Mouse (Mus musculus) forebrain, postnatal 0 days (tissue): ENCODE measurements around the gene Tbc1d30. TPM values are rescaled to one million over a fixed set of nuclear protein-coding genes. Genes with fewer than 3 reads are reported as not detected.

Experiments
- ATAC-seq: fragments of 200-750 bp; cut with Nextera tagmentation; 2 replicates; pipeline ENCODE4 v1.8.0; 2017; ENCODE audit warnings: mild to moderate bottlenecking, moderate library complexity
- DNase-seq: peaks from one replicate; pipeline ENCODE4 v3.0.0-alpha.2; 2015
- H3K27ac ChIP-seq: fragments of 300-500 bp; sonication (generic); 2 replicates; pipeline ENCODE4 v1.5.1; 2014; ENCODE audit warnings: low read depth, mild to moderate bottlenecking, antibody characterized with exemption, low read length, moderate library complexity, mixed read lengths
- H3K27me3 ChIP-seq: fragments of 300-500 bp; sonication (generic); 2 replicates; pipeline ENCODE4 v1.6.1; 2014; ENCODE audit warnings: mild to moderate bottlenecking, low read length, mixed read lengths; ENCODE audit not compliant: insufficient read depth
- H3K36me3 ChIP-seq: fragments of 300-500 bp; sonication (generic); 2 replicates; pipeline ENCODE4 v1.6.1; 2014; ENCODE audit warnings: mild to moderate bottlenecking, moderate library complexity; ENCODE audit not compliant: insufficient read depth
- H3K4me1 ChIP-seq: fragments of 300-500 bp; sonication (generic); 2 replicates; pipeline ENCODE4 v1.6.1; 2014; ENCODE audit warnings: antibody characterized with exemption; ENCODE audit not compliant: insufficient read depth
- H3K4me2 ChIP-seq: fragments of 300-500 bp; sonication (generic); 2 replicates; pipeline ENCODE4 v1.6.1; 2014; ENCODE audit warnings: low read depth, mild to moderate bottlenecking, moderate library complexity
- H3K4me3 ChIP-seq: fragments of 300-500 bp; sonication (generic); 2 replicates; pipeline ENCODE4 v1.5.1; 2014; ENCODE audit warnings: low read depth, low read length, mixed read lengths
- H3K9ac ChIP-seq: fragments of 300-500 bp; sonication (generic); 2 replicates; pipeline ENCODE4 v1.6.1; 2014; ENCODE audit warnings: mild to moderate bottlenecking
- H3K9me3 ChIP-seq: fragments of 300-500 bp; sonication (generic); 2 replicates; pipeline ENCODE4 v1.6.1; 2016; ENCODE audit warnings: low read length
- CTCF ChIP-seq: sonication (generic); IDR thresholded peaks from 2 replicates; pipeline ENCODE4 v1.5.1; 2016; ENCODE audit warnings: antibody characterized with exemption, control low read depth, low read depth
- WGBS: fragments of 180-500 bp; shearing (Covaris S2); extraction: QIAGEN DNeasy Blood & Tissue Kit; methylation state at CpG from one replicate; pipeline ENCODE4 v1.1.7; 2014; 5-methylcytosine and 5-hydroxymethylcytosine counted together
- polyA plus RNA-seq: library from polyadenylated mRNA; unstranded; fragments of >200 nt; fragmentation: Nextera tagmentation; extraction: Ambion mirVana; gene quantifications from 2 replicates; pipeline ENCODE4 v1.2.1, GENCODE M21; 2015
- total RNA-seq: library from RNA; depleted of rRNA; stranded (reverse); fragments of >200 nt; gene quantifications from 2 replicates; pipeline ENCODE4 v1.2.3, GENCODE M21; 2014

Tbc1d30 gene
- total and polyA plus RNA-seq, 2 experiments from 2014 or later = 7.5 to 36.0 TPM

DNA sequence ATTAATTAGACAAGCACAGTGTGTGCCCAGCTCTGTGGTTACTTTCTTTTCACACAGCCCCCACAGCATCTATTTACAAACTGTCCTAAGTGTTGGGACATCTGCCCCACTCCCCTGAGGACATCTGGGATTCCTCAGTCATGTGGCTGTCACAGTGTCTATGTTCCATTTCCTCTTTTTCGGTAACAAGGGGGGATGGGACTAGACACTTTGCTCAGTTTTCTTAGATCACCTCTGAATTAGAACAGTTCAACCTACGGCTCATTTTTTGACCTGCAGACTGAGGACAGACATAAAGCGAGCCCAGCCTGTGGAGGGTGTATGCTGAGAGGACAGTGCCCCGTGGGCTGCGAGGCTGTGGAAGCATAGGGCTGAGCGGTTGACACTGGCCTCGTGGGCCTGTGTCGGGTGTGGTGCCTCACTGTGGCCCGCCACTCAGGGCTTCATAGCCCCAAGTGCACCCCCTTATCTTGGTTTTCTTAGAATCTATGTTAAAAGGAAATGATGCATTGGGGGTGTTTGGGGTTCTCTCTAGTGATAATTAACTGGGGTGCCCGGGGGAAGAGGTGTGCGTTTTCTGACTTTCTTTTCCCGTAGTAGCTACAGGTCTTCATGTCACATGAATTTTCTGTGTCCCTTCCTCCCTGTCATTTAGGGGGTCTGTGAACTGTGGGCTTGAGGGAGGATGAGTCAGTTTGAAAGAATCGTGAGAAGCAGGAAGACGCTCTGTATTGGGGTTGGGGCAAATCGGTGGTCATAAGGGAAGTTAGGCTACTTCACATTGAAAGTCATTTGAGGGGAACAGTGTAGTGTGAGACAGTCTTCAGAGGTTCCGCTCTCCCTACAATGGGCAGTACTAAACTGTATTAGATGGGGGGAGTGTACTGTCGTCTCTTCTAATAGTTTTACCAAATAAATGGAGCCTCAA is 23.9 kb upstream of the Tbc1d30 start:
- Histone ChIP-seq H3K27ac (no peak overlapping the region), H3K4me2 (no peak overlapping the region), H3K4me3 (no peak overlapping the region), H3K36me3 (peaks cover 81% of the 10 kb centered on the region), H3K9me3 (no peaks in the 10 kb centered on the region), H3K4me1 (no peaks in the 10 kb centered on the region), H3K27me3 (no peaks in the 10 kb centered on the region), H3K9ac (no peak overlapping the region)
- ATAC-seq (no peak), DNase-seq (no peak)
- WGBS = 91% methylated on average over 17 of the region's 17 CpGs
- TF ChIP-seq CTCF = no peak

DNA sequence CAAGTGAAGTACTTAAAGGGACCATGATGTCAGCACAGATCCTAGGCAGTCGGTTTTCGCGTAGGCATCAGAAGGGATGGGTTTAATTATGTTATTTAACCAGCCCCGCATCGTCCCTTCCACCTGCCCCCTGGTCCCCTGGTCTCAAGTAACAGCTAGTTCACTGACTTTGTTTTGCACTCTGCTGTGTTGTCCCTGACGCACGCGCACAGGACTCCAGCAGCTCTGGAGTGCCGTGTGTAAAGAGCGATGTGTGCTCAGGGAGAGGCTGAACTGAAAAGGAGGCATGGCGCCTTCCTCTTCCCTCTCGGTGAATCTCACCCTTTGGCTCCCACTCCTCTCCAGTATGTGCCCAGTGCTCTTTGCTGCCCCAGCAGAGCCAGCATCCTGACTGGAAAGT is 22.9 kb upstream of the Tbc1d30 start:
- Histone ChIP-seq H3K4me3 (no peak overlapping the region), H3K36me3 (peaks cover 73% of the 10 kb centered on the region), H3K27me3 (no peaks in the 10 kb centered on the region), H3K4me1 (no peaks in the 10 kb centered on the region), H3K27ac (no peak overlapping the region), H3K9ac (no peak overlapping the region), H3K9me3 (no peaks in the 10 kb centered on the region), H3K4me2 (no peak overlapping the region)
- DNase-seq (no peak), ATAC-seq (no peak)
- no peak for TF ChIP-seq CTCF
- 76% methylated on average over 12 of the region's 12 CpGs for WGBS

DNA sequence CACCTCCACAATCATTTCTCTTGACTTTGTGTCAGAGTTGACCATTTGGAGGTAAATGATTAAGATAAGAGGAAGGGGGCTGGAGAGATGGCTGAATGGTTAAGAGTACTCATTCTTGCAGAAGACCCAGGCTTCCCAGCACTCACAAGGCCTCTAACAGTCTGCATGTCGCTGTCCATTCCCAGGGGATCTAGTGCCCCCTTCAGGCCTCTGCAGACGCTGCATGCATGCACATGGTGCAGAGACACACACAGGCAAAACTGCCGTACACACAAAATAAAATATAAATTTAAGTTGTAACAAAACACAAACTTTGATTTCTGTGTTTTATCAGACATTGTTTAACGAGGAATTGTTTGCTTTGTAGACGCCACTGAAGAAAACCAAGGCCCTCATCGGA is 19.7 kb upstream of the Tbc1d30 start:
- H3K4me1 ChIP-seq = peaks cover 5% of the 10 kb centered on the region; the same call in 1 of the 2 replicates
- no peak overlapping the region for H3K4me3 ChIP-seq
- ATAC-seq (no peak), DNase-seq (no peak)
- H3K4me2 ChIP-seq = no peak overlapping the region
- H3K27me3 ChIP-seq = no peaks in the 10 kb centered on the region
- H3K36me3 ChIP-seq = peaks cover 42% of the 10 kb centered on the region
- no peak overlapping the region for H3K9ac ChIP-seq
- no peak overlapping the region for H3K27ac ChIP-seq
- WGBS = 98% methylated on average over 6 of the region's 6 CpGs
- TF ChIP-seq CTCF = peak; percentile 34; the same call in 1 of the 2 replicates
- no peaks in the 10 kb centered on the region for H3K9me3 ChIP-seq

DNA sequence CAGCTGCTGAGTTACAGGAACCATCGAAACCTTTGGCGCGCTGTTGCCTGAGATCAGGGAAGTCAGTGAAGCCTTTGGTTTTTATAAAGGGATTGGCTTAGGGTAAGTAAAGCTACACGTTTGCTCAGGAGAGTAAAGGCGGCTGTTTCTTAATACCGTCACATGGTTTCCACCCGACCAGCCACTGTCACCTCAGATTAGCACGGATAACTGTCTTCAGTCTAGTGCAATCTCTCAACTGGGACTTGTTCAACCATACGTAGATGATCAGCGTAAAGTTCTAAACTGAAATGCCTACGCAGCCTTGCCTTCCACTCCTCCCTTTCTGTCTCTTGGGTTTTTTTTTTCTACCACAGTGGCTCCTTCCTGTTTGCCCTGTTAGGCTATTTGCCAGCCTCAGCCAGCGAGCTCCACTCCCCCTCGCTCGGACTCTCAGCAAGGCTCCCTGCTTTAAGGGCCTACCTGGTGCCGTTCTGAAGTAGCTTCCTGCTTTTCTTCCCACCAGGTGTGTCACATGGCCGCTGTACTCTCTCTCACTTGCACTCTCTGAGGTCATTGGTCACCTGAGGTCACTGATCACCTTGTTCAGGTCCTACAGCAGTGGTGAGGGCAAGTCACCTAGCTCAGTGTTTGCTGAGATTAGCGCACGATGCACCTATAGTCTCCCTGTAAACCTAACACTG is 17.8 kb upstream of the Tbc1d30 start:
- no peaks in the 10 kb centered on the region for H3K9me3 ChIP-seq
- whole genome bisulfite sequencing = 90% methylated on average over 18 of the region's 18 CpGs
- no peak for TF ChIP-seq CTCF
- H3K27ac ChIP-seq = no peak overlapping the region
- no peak overlapping the region for H3K4me2 ChIP-seq
- H3K9ac ChIP-seq = no peak overlapping the region
- ATAC-seq = no peak
- no peaks in the 10 kb centered on the region for H3K27me3 ChIP-seq
- peaks cover 26% of the 10 kb centered on the region for H3K36me3 ChIP-seq
- DNase-seq = no peak
- no peak overlapping the region for H3K4me3 ChIP-seq
- H3K4me1 ChIP-seq = peaks cover 11% of the 10 kb centered on the region; the same call in 1 of the 2 replicates

DNA sequence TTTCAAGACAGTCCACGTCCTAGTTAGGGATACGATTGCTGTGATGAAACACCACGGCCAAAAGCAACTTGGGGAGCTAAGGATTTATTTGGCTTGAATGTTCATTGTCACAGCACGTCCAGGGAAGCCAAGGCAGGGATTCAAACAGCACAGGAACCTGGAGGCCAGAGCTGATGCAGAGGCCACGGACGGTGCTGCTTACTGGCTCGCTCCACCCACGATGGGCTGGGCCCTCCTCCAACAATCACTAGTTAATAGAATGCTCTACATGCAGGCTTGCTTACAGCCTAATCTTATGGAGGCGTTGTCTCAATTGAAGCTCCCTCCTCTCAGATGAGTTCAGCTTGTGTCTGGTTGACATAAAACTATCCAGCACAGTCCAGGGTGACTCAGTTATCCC is 16.7 kb upstream of the Tbc1d30 start:
- ATAC-seq = no peak

DNA sequence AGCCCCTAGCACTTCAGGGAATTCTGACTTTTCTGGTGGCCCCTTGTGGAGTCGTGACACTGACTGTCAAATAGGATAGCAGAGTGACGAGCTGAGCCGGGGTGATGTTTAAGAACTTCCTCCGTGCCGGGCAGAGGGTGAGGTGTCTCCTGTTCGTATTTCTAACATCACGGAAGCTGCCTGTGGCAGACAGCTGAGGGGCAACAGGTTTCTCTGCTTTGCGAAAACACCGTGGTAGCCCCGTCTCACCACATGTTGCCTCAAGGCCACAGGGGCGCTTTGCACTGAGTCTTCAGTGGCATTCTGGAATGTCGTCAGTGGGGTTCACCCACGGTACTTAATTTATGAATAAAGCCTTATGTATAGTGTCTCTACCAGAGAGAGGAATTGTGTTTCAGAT is 16.2 kb upstream of the Tbc1d30 start:
- ATAC-seq (no peak), DNase-seq (no peak)
- TF ChIP-seq CTCF = no peak
- Histone ChIP-seq H3K9me3 (no peaks in the 10 kb centered on the region), H3K4me3 (no peak overlapping the region), H3K4me1 (peaks cover 11% of the 10 kb centered on the region; the same call in 1 of the 2 replicates), H3K27me3 (no peaks in the 10 kb centered on the region), H3K36me3 (peaks cover 15% of the 10 kb centered on the region; the same call in 1 of the 2 replicates), H3K4me2 (no peak overlapping the region), H3K9ac (no peak overlapping the region), H3K27ac (no peak overlapping the region)
- 88% methylated on average over 13 of the region's 13 CpGs for WGBS

More for the DNA sequence above, 16.7 kb upstream of the Tbc1d30 start:
- H3K4me2 ChIP-seq = no peak overlapping the region
- no peaks in the 10 kb centered on the region for H3K27me3 ChIP-seq
- no peak for DNase-seq
- H3K9me3 ChIP-seq = no peaks in the 10 kb centered on the region
- no peak for TF ChIP-seq CTCF
- no peak overlapping the region for H3K27ac ChIP-seq
- no peak overlapping the region for H3K4me3 ChIP-seq
- H3K36me3 ChIP-seq = peaks cover 15% of the 10 kb centered on the region; the same call in 1 of the 2 replicates
- WGBS = 86% methylated on average over 9 of the region's 9 CpGs
- no peak overlapping the region for H3K9ac ChIP-seq
- H3K4me1 ChIP-seq = peaks cover 11% of the 10 kb centered on the region; the same call in 1 of the 2 replicates
